Mouse (Mus musculus): ENCODE measurements at regions not wholly inside any gene's neighbourhood (a gene's known extent, or its start where the extent isn't known, plus 50 kb on each side); places are given as distances from the start of the nearest gene placed in this dataset.
A peak's percentile ranks its signal among the peaks of the same experiment; 100 is the strongest.
"Not testable (repeated sequence)": the region's sequence is repeated elsewhere in the genome, so short reads cannot be mapped to it uniquely, and the experiment has no call there.

DNA sequence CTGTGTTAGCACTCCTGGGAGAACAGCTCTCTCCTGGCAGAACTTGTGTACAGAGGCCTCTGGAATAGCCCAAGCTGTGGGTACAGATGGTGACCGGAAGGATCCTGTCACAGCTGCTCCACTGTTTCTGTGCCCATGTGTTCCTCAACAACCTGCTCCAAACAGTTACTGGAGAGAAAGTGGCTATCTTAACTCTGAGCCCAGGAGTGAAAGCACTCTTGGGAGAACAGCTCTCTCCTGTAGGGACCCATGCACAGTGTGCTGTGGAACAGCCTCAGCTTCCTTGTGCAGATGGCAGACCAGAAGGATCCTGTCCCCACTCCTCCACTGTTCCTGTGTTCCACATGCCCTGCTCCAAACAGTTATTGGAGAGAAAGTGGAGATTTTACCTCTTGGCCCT is 227.0 kb upstream of the Slc39a10 start:
- DNase-seq (ENCODE audit: extremely low spot score in 1 of 2, low spot score in 2 of 2), result peak in 1 of 2 experiments; percentile 28

DNA sequence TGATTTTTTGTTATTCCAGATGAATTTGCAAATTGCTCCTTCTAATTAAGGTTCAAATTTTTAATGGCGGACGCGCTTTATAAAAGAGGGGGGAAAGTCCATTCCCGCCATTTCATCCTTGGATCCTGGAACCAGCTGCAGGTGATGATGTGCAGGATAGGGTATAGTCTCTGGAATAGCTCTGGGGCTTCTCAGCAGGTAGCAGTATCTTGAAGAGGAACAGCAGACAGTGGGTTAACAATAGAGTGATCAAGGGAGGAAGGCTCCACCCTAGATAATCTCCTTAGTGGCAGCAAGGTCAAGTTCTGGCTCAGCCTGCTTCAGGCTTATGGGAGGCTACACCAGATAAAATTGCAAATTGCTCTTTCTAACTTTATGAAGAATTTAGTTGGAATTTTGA is 224.0 kb upstream of the Slc39a10 start:
- not testable (repeated sequence) for DNase-seq (ENCODE audit: extremely low spot score in 1 of 2, low spot score in 2 of 2); H3K4me3 ChIP-seq; H3K27ac ChIP-seq
- intact Hi-C loops (cut with DNase I), result loop anchor here (5.0 kb wide), 2 partner anchors 76 to 264 kb away; no protein-coding TSS in a partner anchor

More for the DNA sequence above, 227.0 kb upstream of the Slc39a10 start:
- H3K4me3 ChIP-seq, result no peak overlapping the region
- intact Hi-C loops (cut with DNase I), result loop anchor here (5.0 kb wide), 2 partner anchors 73 to 267 kb away; no protein-coding TSS in a partner anchor
- peak overlapping the region; percentile 28; the same call in 1 of the 2 replicates for H3K27ac ChIP-seq
- no peak for TF ChIP-seq CTCF (IDR thresholded peaks at IDR 0.05)

DNA sequence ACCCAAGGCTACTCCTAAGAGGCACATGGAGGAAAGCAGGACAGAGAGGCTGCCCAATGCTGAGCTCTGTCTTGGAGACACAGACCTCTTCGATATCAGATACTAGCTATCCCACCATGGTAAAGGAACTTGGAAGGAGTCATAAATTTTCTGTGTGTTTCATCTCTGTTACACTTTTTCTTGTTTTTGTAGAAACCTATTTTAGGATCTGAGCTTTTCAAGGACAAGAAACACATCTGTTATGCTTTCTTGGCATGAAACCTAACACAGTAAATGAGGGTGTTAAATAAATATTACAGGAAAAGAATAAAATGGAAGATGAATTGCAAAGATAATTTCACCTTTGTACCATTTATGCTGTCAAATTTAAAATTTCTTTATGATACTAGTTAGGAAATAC is 219.8 kb upstream of the Slc39a10 start:
- intact Hi-C loops (cut with DNase I), result no loop called here
- Histone ChIP-seq H3K27ac (peak overlapping the region; percentile 69), H3K4me3 (no peak overlapping the region)
- DNase-seq (ENCODE audit: extremely low spot score in 1 of 2, low spot score in 2 of 2), result no peak
- TF ChIP-seq CTCF (IDR thresholded peaks at IDR 0.05), result no peak

DNA sequence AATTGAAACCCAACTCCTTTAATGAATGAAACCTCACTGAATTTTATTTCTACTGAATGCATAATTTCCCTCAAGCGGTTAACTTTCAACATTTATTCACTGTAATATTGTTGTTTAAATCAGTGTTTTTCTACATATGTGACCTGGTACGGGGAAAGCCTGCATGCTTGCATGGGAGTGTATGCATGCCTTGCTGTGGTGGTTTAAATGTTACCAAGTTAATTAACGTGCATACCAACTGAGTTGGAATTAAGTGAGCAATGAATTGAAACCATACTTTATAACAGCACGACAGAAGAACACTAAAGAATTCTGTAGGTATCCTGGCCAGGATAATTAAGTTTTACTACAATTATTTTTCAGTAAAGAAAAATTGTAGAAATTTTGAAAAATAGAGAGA is 211.4 kb upstream of the Slc39a10 start:
- intact Hi-C loops (cut with DNase I), result loop anchor here (5.0 kb wide), 5 partner anchors 52 to 252 kb away; no protein-coding TSS in a partner anchor

DNA sequence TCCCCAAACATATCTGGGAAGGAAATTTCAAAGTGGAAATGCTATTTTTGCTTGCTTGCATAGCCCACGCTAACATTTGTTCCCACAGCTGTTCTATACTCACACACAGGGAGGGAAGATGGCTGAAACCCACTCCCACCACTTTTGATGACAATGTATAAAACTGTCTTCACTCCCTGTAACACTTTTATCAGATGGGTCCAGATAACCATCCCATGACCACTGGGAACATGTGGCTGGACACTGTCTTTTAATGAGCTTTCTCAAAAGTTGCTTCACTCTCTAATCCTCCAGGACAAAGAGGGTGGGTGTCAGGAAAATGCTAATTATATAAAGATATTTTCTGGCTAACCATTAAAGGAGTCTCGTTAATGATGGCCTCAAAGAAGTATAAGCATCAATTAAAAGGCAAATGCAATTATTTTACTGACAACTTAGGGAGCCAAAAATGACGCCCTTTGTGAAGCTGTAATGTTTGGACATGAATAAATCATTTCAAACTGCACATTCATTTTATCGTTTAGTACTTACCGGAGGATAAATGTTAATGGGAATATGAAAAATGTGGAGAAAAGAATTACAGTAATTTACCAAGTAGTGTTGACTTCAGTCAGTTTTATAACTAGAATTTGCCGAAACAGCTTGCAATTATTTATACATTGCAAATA is 210.8 kb upstream of the Slc39a10 start:
- Histone ChIP-seq H3K27ac (peak overlapping the region; percentile 57), H3K4me3 (no peak overlapping the region)
- DNase-seq (ENCODE audit: extremely low spot score in 1 of 2, low spot score in 2 of 2), result no peak
- TF ChIP-seq CTCF (IDR thresholded peaks at IDR 0.05), result no peak
- intact Hi-C loops (cut with DNase I), result loop anchor here (5.0 kb wide), 5 partner anchors 51 to 251 kb away; no protein-coding TSS in a partner anchor

More for the DNA sequence above, 211.4 kb upstream of the Slc39a10 start:
- Histone ChIP-seq H3K4me3 (no peak overlapping the region), H3K27ac (peak overlapping the region; percentile 57)
- TF ChIP-seq CTCF (IDR thresholded peaks at IDR 0.05), result no peak
- no peak for DNase-seq (ENCODE audit: extremely low spot score in 1 of 2, low spot score in 2 of 2)

DNA sequence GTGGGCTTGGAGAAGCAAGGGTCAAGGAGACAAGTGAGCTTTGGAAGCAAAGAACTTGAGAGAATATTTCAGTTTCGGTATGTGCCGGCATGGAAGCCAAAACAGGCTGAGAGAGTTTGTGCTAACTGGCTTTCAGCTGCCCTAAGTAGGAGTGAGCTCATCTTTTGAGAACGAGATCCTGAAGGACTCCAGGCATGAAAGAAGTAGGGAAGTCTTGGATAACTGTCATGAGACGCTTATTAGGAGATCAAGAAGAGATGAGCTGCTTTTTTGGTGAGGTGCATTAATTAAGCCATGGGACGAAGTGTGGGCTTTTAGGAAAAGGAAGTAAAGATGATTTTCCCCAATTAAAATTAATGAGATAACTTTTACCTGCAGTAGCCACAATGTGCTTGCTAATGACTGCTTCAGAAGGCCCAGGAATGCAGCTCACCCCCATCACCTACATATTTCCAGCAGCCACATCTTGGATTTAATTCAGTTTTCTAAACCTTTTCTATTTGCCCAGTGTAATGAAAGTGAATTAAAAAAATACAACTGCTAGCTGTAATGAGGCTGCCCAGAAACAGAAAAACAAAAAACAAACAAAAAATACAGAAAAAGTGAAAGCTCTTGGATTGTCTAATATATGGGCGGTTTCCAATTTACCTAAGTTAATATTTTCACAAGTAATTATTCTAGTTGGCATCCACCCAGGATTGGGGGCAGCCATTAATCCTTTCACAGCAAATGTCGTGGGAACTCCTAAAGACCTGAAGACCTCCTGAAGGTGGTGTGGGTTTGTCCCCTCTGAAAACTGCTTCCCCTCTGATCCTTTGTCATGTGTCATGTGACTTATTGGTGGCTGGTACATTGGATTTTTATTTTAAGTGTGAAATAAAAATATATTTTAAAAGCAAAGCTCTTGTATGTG is 204.7 kb upstream of the Slc39a10 start:
- Histone ChIP-seq H3K4me3 (no peak overlapping the region), H3K27ac (no peak overlapping the region)
- no peak for DNase-seq (ENCODE audit: extremely low spot score in 1 of 2, low spot score in 2 of 2)
- no peak for TF ChIP-seq CTCF (IDR thresholded peaks at IDR 0.05)
- intact Hi-C loops (cut with DNase I), result no loop called here

DNA sequence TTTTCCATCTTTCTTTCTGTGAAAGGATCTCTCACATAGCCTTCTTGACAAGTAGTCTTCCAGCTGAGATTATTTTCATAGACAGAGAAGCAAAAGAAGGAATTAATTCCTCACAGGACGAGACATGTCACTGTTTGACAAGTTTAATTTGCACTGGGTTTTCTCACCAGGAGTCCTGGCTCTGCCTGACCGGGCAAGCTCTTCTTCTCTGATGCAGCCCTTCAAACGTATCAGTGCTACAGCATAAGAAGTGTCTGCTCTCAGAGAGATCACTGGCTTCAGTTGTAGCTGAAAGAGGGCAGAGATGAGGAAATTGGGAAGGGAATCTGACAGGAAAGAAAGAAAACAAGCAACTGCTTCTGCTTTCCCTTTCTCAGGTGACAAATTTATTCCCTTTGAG is 201.8 kb upstream of the Slc39a10 start:
- DNase-seq (ENCODE audit: extremely low spot score in 1 of 2, low spot score in 2 of 2), result no peak
- intact Hi-C loops (cut with DNase I), result no loop called here
- H3K27ac ChIP-seq, result no peak overlapping the region
- TF ChIP-seq CTCF (IDR thresholded peaks at IDR 0.05), result no peak
- no peak overlapping the region for H3K4me3 ChIP-seq

DNA sequence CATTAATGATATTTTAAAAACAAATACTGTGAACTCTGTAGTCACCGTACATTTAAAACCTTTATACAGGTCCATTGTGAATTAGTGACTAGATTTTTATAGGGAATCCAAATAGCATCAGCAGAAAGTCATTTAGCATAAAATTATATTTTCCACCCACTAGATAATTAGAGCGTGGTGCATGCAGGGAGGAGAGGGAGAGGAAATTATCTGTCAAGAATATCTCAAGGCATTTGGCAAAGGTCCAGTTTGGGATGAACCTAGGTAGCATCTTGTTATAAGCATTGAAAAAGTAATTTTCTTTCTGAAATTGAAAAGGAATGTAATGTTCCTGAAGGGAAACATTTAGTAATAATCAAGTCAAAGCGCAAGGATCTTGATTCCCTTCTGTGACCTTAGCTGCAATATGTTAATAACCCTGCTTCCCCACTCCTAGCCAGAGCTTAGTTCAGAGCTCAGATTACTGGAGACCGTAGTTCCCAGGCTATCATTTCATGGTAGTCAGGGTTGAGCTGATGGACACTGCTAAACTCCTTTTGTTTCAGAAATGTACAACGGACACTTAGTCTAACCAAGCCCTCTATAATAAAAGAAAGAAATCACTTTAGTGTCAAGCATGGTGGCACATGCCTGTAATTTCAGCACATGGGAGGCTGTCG is 200.8 kb upstream of the Slc39a10 start:
- Histone ChIP-seq H3K27ac (no peak overlapping the region), H3K4me3 (no peak overlapping the region)
- intact Hi-C loops (cut with DNase I), result no loop called here
- DNase-seq (ENCODE audit: extremely low spot score in 1 of 2, low spot score in 2 of 2), result no peak
- no peak for TF ChIP-seq CTCF (IDR thresholded peaks at IDR 0.05)

DNA sequence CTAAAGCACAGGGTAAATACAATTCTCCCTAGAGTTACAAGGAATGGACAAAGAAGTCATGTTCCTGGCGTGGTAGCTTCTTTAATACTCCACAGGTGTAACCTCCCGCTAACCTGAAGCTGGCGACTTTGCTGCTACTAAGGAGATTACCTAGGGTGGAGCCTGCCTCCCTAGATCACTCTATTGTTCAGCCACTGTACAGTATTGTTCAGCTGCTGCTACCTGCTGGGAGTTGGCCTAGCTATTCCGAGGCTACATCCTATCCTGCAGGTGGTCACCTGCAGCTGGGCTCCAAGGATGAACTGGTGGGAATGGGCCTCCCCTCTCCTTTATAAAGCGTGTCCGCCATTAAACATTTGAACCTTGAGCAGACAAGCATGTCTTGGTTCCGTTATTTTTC is 183.8 kb upstream of the Slc39a10 start:
- no peak for DNase-seq (ENCODE audit: extremely low spot score in 1 of 2, low spot score in 2 of 2)
- TF ChIP-seq CTCF (IDR thresholded peaks at IDR 0.05), result no peak
- Histone ChIP-seq H3K4me3 (no peak overlapping the region), H3K27ac (no peak overlapping the region)
- intact Hi-C loops (cut with DNase I), result no loop called here

DNA sequence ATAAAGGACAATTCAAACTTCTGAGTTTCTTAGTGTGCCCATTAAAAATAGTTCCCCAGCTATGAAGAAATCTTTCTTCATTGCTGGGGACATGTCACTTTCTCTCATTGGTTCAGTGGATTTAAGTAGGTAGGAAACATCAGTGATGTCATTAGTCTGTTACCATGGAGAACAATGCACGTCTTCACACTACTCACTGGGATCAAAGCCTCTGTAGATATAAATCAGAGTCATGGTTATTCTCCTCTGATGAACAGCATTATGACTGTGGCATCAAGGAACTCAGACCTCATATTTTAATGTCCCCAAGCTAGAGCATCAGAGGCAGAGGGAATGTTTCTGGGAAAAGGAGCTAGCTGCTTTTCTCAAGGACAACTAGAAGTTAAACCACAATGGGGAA is 165.5 kb upstream of the Slc39a10 start:
- no peak for TF ChIP-seq CTCF (IDR thresholded peaks at IDR 0.05)
- H3K4me3 ChIP-seq, result no peak overlapping the region
- intact Hi-C loops (cut with DNase I), result no loop called here
- H3K27ac ChIP-seq, result no peak overlapping the region
- no peak for DNase-seq (ENCODE audit: extremely low spot score in 1 of 2, low spot score in 2 of 2)

DNA sequence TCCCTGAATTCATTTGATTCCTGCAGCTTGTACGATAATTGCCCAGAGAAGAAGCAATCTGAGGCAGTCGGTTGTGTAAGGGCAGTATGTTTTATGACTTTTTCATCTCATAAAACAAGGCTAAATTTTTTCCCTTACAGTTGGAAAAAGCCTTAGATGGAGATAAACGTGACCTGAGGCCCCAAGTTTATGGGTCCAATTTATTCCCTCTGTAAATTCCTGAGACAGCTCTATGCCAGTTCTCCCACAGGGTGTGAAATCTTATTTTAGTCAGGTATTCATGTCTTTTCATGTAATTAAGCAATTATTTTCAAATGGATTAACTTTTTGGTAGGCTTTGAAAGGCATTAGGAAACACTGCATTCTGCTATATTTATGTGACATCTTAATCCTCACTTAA is 164.7 kb upstream of the Slc39a10 start:
- TF ChIP-seq CTCF (IDR thresholded peaks at IDR 0.05), result no peak
- Histone ChIP-seq H3K27ac (no peak overlapping the region), H3K4me3 (no peak overlapping the region)
- intact Hi-C loops (cut with DNase I), result no loop called here
- DNase-seq (ENCODE audit: extremely low spot score in 1 of 2, low spot score in 2 of 2), result no peak

DNA sequence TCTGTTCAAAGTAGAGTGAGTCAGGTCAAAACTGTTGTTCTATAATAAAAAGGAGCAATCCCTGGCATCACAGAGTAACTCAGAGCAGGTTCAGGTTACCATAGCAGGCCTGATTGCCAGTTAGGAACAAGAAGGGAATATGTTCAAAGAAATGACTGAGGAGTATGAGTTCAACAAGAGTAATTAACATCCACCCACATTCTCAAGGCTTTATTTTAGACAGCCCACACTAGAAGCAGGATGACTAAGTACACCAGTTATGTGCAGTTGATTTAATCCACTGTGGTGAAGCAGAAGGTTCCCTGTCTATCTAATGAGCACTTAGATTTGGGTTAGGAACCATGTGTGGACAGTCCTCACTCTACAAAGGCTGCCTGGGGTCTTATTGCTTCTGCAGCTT is 158.5 kb upstream of the Slc39a10 start:
- TF ChIP-seq CTCF (IDR thresholded peaks at IDR 0.05), result no peak
- intact Hi-C loops (cut with DNase I), result loop anchor here (1.0 to 5.0 kb wide), 3 partner anchors 51 to 142 kb away; no protein-coding TSS in a partner anchor
- Histone ChIP-seq H3K4me3 (no peak overlapping the region), H3K27ac (peak overlapping the region; percentile 67; the same call in 1 of the 2 replicates)
- DNase-seq (ENCODE audit: extremely low spot score in 1 of 2, low spot score in 2 of 2), result no peak
